Mouse (Mus musculus) olfactory bulb, adult 2 months (tissue): ENCODE measurements around the gene Cntnap2.

Source experiments
- CTCF ChIP-seq: fragments of 200-500 bp; IDR thresholded peaks from 2 replicates; pipeline ENCODE4 v1.5.1; 2012; ENCODE audit warnings: low read depth, mild to moderate bottlenecking, low read length, moderate library complexity; ENCODE audit not compliant: insufficient read depth
- POLR2A ChIP-seq: fragments of 200-500 bp; IDR thresholded peaks from 2 replicates; pipeline ENCODE4 v1.6.1; 2012; ENCODE audit warnings: mild to moderate bottlenecking, low read depth, low read length, moderate library complexity; ENCODE audit not compliant: insufficient read depth

DNA sequence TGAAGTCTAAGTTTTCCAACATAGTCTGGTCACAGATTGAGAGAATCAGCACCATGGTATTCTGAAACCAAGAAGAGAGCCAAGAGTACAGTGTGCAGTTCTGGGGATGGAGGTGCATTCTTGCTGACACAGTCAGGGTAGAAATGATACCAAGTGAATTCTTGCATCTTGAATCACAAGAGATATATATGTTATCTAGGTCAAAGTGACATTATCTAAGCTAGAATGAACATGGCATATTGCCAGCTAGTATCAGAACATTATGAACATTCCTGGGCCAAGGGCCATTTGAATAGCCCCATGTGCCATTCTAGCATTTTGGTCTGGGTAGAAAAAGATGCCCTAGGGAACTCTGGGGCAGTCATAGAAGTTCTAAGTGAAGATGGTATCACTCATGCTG lies 2141.5 kb downstream of the Cntnap2 start:
- TF ChIP-seq CTCF, result no peak
- TF ChIP-seq POLR2A, result no peak
